Mouse (Mus musculus) hindbrain, embryonic 11.5 days (tissue): Measurements from ENCODE around the gene Kcnk1. TPM values are rescaled to one million over a fixed set of nuclear protein-coding genes. Genes with fewer than 3 reads are reported as not detected.

Experiments used
- ATAC-seq: fragments of 200-750 bp; cut with Nextera tagmentation; 2 replicates; pipeline ENCODE4 v1.8.0; 2017; ENCODE audit warnings: mild to moderate bottlenecking, moderate TSS enrichment, moderate library complexity; ENCODE audit not compliant: low FRiP score
- DNase-seq: peaks from one replicate; pipeline ENCODE4 v3.0.0-alpha.2; 2015; ENCODE audit warnings: low spot score
- H3K27ac ChIP-seq: fragments of 300-500 bp; sonication (generic); 2 replicates; pipeline ENCODE4 v1.5.1; 2014; ENCODE audit warnings: mild to moderate bottlenecking, low read depth, low read length
- H3K27me3 ChIP-seq: fragments of 300-500 bp; sonication (generic); 2 replicates; pipeline ENCODE4 v1.6.1; 2014; ENCODE audit warnings: mild to moderate bottlenecking, low read length, moderate library complexity, mixed read lengths; ENCODE audit not compliant: control insufficient read depth, insufficient read depth
- H3K36me3 ChIP-seq: fragments of 300-500 bp; sonication (generic); 2 replicates; pipeline ENCODE4 v1.6.1; 2014; ENCODE audit warnings: mild to moderate bottlenecking, low read length, moderate library complexity, mixed read lengths; ENCODE audit not compliant: control insufficient read depth, insufficient read depth
- H3K4me1 ChIP-seq: fragments of 300-500 bp; sonication (generic); replicated peaks from 2 replicates; pipeline ENCODE4 v1.6.1; 2014; ENCODE audit warnings: low read length, mixed read lengths; ENCODE audit not compliant: control insufficient read depth, insufficient read depth
- H3K4me2 ChIP-seq: fragments of 300-500 bp; sonication (generic); replicated peaks from 2 replicates; pipeline ENCODE4 v1.6.1; 2014; ENCODE audit warnings: mild to moderate bottlenecking, low read depth, low read length
- H3K4me3 ChIP-seq: fragments of 300-500 bp; sonication (generic); 2 replicates; pipeline ENCODE4 v1.5.1; 2014; ENCODE audit warnings: low read depth, low read length
- H3K9ac ChIP-seq: fragments of 300-500 bp; sonication (generic); 2 replicates; pipeline ENCODE4 v1.6.1; 2014; ENCODE audit warnings: low read depth, low read length
- H3K9me3 ChIP-seq: fragments of 300-500 bp; sonication (generic); 2 replicates; pipeline ENCODE4 v1.6.1; 2016; ENCODE audit warnings: low read length; ENCODE audit not compliant: control insufficient read depth
- WGBS: fragments of 180-500 bp; shearing (Covaris S2); extraction: QIAGEN DNeasy Blood & Tissue Kit; methylation state at CpG from one replicate; pipeline ENCODE4 v1.1.7; 2014; 5-methylcytosine and 5-hydroxymethylcytosine counted together
- polyA plus RNA-seq: library from polyadenylated mRNA; unstranded; fragments of >200 nt; fragmentation: Nextera tagmentation; extraction: Ambion mirVana; gene quantifications from 2 replicates; pipeline ENCODE4 v1.2.1, GENCODE M21; 2014

Gene Kcnk1
- polyA plus RNA-seq, 1 experiment from 2014 or later, result 9.6 TPM

DNA sequence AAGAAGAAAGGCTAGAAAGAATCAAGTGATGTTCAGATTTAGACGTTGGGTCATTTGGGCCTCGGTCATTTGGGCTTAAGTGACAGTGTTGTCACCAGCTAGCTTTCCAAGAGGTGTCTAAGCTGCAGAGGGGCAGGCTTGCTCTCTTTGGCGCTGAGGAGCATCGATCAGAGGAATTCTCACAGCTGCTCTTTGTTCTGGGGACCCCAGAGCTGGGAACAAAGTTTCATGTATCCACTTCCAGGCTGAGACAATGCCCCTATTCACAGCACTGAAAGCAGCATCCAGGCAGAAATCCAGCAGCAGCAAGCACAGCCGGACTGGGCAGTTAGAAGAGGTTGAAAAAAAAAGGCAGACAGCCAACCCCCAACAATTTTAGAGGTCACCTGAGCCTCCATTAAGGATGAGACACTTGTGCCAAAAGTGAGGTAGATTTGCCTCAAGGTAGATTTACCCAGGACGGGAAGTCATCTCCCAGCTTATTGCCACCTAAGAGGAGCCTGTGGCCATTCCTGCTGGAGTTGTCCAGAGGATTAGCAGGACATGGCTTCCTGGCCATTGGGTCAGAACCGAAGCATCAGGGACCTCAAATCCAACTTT is 78.3 kb downstream of the Kcnk1 start:
- H3K9me3 ChIP-seq, result no peaks in the 10 kb centered on the region
- no peaks in the 10 kb centered on the region for H3K27me3 ChIP-seq
- 26% methylated on average over 7 of the region's 7 CpGs for WGBS
- peak; percentile 64 for DNase-seq
- peak overlapping the region; percentile 31; the same call in 1 of the 2 replicates for H3K27ac ChIP-seq
- ATAC-seq, result peak; percentile 71
- H3K4me2 ChIP-seq, result no peak overlapping the region
- no peaks in the 10 kb centered on the region for H3K36me3 ChIP-seq
- H3K9ac ChIP-seq, result no peak overlapping the region; the same call in 1 of the 2 replicates
- no peak overlapping the region for H3K4me3 ChIP-seq
- peaks cover 6% of the 10 kb centered on the region; the same call in 1 of the 2 replicates for H3K4me1 ChIP-seq

DNA sequence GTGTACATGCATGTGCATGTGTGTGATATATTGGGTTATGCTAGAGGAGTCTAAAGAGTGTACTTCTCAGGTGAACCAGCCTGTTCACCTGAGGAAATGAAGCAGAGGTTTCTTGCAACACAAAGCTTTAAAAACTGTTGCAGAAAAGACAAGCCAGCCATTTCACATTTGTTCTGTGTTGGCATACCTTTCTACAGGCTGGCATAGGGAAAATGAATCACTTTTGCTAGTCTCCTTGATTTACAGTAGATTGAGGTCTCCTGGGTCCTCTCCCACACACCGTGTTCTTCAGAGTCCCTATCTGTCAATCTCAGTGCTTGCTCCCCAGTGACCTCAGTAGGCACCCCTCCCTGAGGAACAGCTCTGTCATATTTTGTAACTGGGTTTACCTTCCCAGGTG is 79.1 kb downstream of the Kcnk1 start:
- Histone ChIP-seq H3K4me3 (no peak overlapping the region), H3K9me3 (no peaks in the 10 kb centered on the region), H3K9ac (no peak overlapping the region), H3K36me3 (no peaks in the 10 kb centered on the region), H3K27ac (no peak overlapping the region), H3K4me2 (no peak overlapping the region), H3K4me1 (peaks cover 6% of the 10 kb centered on the region; the same call in 1 of the 2 replicates), H3K27me3 (no peaks in the 10 kb centered on the region)
- ATAC-seq (no peak), DNase-seq (no peak)
- WGBS, result 74% methylated on average over 1 of the region's 1 CpGs

DNA sequence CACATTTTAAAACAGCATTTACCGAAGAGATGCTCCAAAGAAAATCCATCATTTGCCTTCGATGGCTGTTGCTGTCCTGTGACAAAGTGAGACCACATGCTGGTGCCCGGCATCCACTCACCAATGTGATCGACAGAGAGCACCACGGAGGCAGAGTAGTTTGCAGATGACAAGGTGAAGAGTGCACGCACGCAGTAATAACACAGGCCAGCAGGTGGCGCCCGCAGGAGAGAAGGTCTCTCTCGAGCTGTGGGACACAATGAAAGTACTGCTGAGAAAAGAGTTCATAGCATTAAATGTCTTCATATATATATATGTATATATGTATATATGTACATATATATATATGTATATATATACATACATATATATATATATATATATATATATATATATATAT is 80.4 kb downstream of the Kcnk1 start:
- H3K4me2 ChIP-seq, result no peak overlapping the region
- no peak overlapping the region for H3K9ac ChIP-seq
- H3K27ac ChIP-seq, result no peak overlapping the region
- no peaks in the 10 kb centered on the region for H3K27me3 ChIP-seq
- ATAC-seq (peak; percentile 57; the same call in 1 of the 2 replicates), DNase-seq (peak; percentile 93)
- peaks cover 6% of the 10 kb centered on the region; the same call in 1 of the 2 replicates for H3K4me1 ChIP-seq
- H3K4me3 ChIP-seq, result no peak overlapping the region
- no peaks in the 10 kb centered on the region for H3K9me3 ChIP-seq
- 12% methylated on average over 10 of the region's 10 CpGs for WGBS
- H3K36me3 ChIP-seq, result no peaks in the 10 kb centered on the region

Other genes with a start within 250 kb of the Kcnk1 start
- gene Pcnx2, start 96.9 kb upstream of the Kcnk1 start, polyA plus RNA-seq, result 0.25 and 0.46 TPM in 2 replicates
- 0.08 and 0.14 TPM in 2 replicates for gene Map3k21, start 84.7 kb upstream of the Kcnk1 start, polyA plus RNA-seq